Mouse (Mus musculus) bone marrow, adult 2 months (tissue): Measurements from ENCODE around the gene Krt76.

Experiments
- CTCF ChIP-seq: fragments of 200-500 bp; IDR thresholded peaks from 2 replicates; pipeline ENCODE4 v1.5.1; 2011; ENCODE audit warnings: low read length, control low read depth; ENCODE audit not compliant: control insufficient read depth, insufficient read depth
- POLR2A ChIP-seq: fragments of 200-500 bp; IDR thresholded peaks from 2 replicates; pipeline ENCODE4 v1.6.1; 2011; ENCODE audit warnings: low read depth, mild to moderate bottlenecking, control low read depth, low read length, borderline replicate concordance; ENCODE audit not compliant: control insufficient read depth

DNA sequence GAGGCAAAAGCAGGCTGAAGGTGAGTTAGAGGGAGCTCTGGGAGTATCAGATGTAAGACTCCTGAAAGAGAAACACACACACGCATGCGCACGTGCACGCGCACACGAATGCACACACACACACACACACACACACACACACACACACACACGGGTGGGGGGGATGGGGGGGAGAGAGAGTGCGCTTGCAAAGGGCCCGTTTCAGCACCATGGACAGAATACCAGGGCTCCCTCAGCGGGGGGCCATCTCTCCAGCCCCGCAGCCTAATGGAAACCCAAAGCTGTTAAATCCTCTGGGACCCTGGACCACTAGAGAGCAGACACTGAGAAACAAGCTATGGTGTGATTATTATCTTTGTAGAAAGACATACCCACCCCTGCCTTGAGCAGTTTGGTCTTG lies 12.9 kb downstream of the Krt76 start:
- no peak for TF ChIP-seq CTCF
- no peak for TF ChIP-seq POLR2A
